Mouse (Mus musculus) B cell, adult 2 months (primary cell): Measurements from ENCODE around the gene Fam43a.

Source experiments
- DNase-seq, 2 experiments: peaks; one replicate each; pipeline ENCODE4 v3.0.0; 2022

Gene Fam43a

GRCm38 (mm10) chr16:30633906-30634746 is 34.6 kb downstream of the Fam43a start:
- peak; percentile 47 to 51 for DNase-seq

GRCm38 (mm10) chr16:30638586-30638985 is 39.1 kb downstream of the Fam43a start:
- no peak for DNase-seq

GRCm38 (mm10) chr16:30640591-30640990 is 41.1 kb downstream of the Fam43a start:
- DNase-seq = no peak

- DNase-seq = no peak
Measured at GRCm38 (mm10) chr16:30641408-30641807, 41.9 kb downstream of the Fam43a start.

- peak; percentile 59 to 61 for DNase-seq
Measured at GRCm38 (mm10) chr16:30642229-30642628, 42.7 kb downstream of the Fam43a start.

GRCm38 (mm10) chr16:30644981-30645380 is 45.5 kb downstream of the Fam43a start:
- DNase-seq = peak; percentile 58

GRCm38 (mm10) chr16:30645841-30646558 is 46.5 kb downstream of the Fam43a start:
- peak; percentile 58 to 66 for DNase-seq

- no peak for DNase-seq
Measured at GRCm38 (mm10) chr16:30646856-30647255, 47.3 kb downstream of the Fam43a start.

- DNase-seq = peak; percentile 27 to 30
Measured at GRCm38 (mm10) chr16:30651292-30651691, 51.8 kb downstream of the Fam43a start.
